Mouse (Mus musculus) layer of hippocampus, postnatal 36 days (tissue): ENCODE measurements around the gene Fxyd7. TPM values are rescaled to one million over a fixed set of nuclear protein-coding genes. Genes with fewer than 3 reads are reported as not detected.

Experiments
- DNase-seq, 2 experiments: peaks; one replicate each; pipeline ENCODE4 v3.0.0; 2022
- total RNA-seq, 2 experiments: library from RNA; stranded (reverse); gene quantifications; 2 replicates each; pipeline ENCODE4 v1.2.3; 2021

The Fxyd7 gene
- total RNA-seq, 2 experiments from 2014 or later: 111 to 125 TPM

- DNase-seq: peak in 1 of 2 experiments; percentile 45
Measured at GRCm38 (mm10) chr7:31050921-31051320, 346 bp downstream of the Fxyd7 start.

GRCm38 (mm10) chr7:31050487-31050886 lies 780 bp downstream of the Fxyd7 start:
- no peak for DNase-seq

DNA sequence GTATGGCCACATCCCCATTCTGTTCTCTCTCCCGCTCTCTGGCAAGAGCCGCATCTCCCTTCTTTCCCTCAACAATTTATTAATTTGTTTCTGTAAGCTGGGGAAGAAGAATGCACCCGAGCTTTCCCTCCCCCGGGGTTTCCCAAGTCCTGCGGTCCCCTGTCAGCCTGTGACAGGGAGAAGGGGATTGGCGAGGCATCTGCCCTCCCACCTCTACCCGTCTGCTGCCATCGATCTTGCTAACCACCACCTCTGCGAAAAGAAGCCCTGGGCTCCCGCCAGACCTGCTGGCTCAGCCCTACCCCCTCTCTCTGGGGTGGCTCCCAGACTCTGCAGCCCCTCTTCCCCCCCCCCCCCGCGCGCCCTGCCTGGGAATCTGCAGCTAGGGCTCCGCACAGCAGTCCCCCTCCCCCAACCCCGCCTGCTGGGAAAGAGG lies 1.4 kb downstream of the Fxyd7 start:
- peak; percentile 33 to 53 for DNase-seq

DNA sequence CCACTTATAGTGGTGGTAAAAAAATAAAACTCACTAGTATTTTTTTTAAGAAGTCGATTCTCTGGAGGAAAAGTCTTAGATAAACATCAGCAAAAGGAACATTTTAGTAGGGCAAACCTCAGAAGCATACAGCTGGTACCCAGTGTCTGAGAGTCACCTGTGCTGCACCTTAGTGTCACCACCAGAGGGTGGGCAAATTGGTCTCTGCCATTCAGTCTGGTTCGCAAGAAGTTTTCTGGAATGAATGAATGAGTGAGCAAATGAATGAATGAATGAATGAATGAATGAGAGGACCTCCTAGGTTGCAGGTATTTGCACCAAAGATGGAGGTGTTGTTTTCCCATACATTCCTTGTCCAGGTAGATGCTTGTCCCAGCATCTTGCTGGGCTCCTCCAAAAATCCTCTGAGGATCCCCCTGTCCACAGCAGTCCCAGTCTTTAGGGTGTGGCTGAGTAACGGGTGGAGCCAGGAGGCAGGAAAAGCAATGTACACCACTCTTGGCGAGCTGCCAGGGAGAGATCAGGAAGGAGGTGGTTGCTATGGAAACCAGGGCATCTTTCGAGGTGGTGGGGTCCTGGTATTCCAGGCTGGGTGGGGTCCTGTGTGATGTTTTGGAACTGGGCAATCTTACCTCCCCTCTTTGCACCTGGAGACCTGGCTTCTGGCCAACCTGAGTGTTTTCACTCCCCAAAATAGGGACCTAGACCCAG lies 2.0 kb downstream of the Fxyd7 start:
- peak in 1 of 2 experiments; percentile 10 for DNase-seq

DNA sequence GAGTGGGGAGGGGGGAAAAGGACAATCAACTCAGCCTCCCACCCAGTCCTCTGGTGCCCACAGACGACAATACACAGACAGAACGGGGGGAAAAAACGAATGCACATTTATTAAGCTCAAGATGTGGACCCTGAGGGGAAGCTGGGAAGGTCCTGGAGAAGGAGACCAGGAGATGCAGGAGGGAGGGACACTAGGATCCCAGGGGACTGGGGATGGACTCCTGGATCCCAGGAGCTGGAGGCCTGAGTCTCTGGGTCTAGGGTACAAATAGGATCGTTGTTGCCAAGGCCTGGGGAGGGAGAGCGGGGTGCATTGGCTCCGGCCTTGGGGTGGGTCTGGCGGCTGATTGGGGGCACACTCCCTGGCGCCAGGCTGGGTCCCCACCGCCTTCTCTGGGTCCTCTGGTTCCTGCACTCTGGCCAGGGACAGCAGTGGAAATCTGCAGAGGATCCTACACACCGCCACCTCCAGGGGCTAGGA lies 8.8 kb downstream of the Fxyd7 start, which contains the start of gene Fxyd5:
Gene Fxyd5 (minus strand): TSS at position 51 of the 480 bp plus-strand sequence.
- no peak for DNase-seq

DNA sequence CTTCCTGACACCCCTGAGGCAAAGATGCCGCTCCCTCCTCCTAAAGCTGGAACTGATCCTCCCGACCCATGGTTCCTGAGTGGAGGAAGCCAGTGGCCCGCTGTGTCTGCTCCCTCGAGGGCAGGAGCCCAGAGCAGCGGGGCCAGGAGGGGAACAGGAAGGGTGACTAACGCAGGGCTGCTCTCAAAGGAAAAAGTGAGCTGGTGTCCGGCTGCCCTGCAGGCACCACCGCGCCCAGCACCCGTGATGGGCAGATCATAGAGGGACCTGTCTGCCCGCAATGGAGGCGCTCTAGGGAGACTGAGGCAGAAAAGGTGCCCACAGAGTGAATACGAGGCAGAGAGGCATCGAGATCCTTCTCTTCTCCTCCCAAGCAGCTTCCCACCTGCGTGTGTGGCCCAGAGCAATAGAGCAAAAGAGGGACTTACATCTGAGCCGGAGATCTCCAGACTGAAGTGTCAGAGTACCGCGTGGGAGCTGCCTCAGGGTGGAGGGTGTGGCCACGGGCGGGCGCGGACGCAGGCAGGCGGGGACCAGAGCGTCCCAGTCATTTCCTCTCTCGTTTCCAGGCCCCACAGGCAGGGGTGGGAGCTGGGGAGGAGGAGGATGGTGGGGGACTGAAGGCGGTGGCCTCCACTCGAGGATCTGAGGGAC lies 9.5 kb downstream of the Fxyd7 start:
- no peak for DNase-seq

- no peak for DNase-seq
Measured at GRCm38 (mm10) chr7:31041023-31041407, 10.3 kb downstream of the Fxyd7 start.

DNA sequence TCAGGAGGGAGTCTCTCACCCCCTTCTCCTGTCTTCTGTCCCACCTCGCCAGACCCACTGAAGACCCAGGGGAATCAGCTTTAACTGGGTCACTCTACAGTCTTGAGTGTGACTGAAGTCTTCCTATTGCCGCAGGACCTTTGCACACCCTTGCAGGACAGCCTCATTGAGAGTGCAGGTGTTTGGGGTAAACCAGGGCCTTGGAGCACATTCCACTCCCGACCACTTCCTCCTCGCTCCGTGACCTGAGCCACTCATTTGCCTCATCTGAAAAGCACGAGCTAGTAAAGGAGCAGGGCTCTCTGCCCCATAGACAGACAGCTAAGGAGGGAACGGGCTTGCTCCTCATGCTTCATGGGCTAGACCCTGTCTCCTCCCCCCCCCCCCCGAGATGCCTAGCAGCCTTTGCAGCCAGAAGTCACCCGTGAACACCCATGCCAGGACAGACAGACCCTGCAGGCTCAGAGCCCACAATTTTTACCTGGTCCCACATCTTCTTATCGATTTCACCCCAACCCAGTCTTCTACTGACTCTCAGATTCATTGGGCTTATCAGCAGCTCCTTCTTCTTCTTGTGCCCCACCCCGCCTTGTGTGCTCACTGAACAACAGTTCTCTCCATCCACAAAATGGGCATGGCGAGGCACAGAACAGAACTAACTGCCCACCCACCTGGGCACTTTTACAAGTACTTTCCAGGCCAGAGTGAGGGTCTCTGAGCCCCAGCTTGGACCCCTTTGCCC lies 10.8 kb downstream of the Fxyd7 start:
- DNase-seq: no peak

- no peak for DNase-seq
Measured at GRCm38 (mm10) chr7:31039011-31039410, 12.3 kb downstream of the Fxyd7 start.

GRCm38 (mm10) chr7:31037675-31038074 lies 13.6 kb downstream of the Fxyd7 start:
- no peak for DNase-seq

DNA sequence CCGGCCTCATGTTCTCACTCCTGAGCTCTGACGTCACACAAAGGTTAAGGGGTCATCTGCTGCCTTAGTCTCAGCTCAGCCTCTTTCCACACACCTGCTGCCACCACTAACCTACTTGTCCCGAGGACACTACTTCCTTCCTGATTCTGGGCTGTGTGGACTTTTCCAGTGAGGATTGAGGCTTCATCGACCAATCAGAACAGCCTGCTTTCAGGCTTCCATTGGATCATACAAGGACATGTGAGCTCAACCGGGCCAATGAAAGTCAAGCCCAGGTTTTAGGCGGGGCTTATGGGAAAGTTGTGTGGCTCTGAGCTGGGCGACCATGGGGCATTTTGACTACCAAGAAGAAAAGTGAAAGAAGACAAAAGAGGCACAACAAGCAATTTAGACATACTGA lies 14.3 kb downstream of the Fxyd7 start:
- no peak for DNase-seq

GRCm38 (mm10) chr7:31035291-31035690 lies 16.0 kb downstream of the Fxyd7 start:
- no peak for DNase-seq

GRCm38 (mm10) chr7:31034789-31035188 lies 16.5 kb downstream of the Fxyd7 start:
- no peak for DNase-seq

GRCm38 (mm10) chr7:31033409-31034165 lies 17.7 kb downstream of the Fxyd7 start:
- no peak for DNase-seq

DNA sequence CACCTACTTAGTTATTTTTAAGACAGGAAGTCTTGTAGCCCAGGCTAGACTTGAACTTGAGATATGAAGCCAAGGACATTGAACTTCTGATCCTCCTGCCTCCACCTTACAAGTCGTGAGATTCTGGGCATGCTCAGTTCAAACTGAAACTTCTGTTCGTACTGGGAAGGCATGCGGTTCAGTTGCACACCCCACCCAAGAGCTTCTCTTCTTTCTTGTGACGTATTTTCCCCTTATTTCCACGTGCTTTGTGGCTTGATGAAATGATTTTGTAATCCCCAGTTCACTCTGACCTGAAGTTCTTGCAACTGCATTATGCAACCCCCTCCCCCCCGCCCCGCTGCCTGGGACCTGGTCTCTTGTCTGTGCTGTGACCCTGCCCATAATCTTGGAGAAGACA lies 19.5 kb downstream of the Fxyd7 start:
- DNase-seq: no peak

- no peak for DNase-seq
Measured at GRCm38 (mm10) chr7:31030717-31031116, 20.6 kb downstream of the Fxyd7 start.

- DNase-seq: no peak
Measured at GRCm38 (mm10) chr7:31028609-31029008, 22.7 kb downstream of the Fxyd7 start.

DNA sequence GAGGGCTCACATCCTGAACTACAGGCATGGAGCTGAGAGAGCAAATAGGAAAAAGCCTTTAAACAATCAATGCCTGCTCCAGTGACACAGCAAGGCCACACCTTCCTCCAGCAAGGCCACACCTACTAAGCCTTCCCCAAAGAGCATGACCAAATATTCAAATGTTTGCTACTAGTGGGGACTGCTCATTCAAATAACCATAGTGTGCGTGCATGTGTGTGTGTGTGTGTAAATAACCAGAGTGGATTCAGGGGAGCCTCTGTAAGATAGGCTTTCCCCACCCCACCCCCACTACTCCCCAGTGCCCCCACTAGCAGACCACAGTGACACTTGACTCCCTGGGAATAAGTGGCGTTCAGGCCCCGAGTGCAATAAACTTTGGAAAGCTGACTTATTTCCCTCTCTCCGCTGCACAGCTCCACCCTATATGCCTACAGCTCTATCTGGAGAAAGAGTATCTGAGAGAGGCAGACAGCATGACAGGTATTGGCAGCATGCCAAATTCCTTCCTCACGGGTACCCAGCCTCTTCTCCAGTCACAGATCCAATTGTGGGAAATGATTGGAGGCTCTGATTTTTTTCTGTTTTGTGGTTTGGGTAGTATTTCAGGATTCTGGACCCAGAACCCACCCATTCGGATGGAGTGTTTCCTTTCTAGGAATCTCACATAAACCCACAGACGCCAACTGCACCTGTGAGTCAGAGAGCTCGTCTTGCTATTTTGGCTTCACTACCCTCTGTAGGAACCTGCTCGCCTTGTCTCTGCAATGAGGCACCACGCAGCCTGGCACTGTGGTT lies 34.0 kb downstream of the Fxyd7 start:
- DNase-seq: peak in 1 of 2 experiments; percentile 16

- DNase-seq: no peak
Measured at GRCm38 (mm10) chr7:31012971-31013370, 38.3 kb downstream of the Fxyd7 start.

DNA sequence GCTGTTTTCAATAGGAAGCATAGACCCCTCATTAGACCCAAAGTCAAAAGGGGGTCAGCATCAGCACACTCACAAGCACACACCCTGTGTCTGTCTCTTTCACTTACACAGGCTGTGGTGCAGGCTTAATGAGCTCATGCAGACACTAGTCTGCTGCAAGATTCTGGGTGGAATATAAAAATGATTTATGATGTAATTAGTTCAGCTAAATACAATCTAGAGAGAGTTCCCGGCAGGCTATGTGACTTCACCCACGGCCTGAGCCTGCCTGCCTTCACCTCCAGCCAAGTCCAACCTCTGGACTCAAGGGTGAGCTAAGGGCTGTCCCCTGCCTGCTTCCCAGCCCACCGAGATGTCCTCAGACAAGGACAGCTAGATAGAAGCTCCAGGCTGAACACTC lies 42.4 kb downstream of the Fxyd7 start:
- no peak for DNase-seq

DNA sequence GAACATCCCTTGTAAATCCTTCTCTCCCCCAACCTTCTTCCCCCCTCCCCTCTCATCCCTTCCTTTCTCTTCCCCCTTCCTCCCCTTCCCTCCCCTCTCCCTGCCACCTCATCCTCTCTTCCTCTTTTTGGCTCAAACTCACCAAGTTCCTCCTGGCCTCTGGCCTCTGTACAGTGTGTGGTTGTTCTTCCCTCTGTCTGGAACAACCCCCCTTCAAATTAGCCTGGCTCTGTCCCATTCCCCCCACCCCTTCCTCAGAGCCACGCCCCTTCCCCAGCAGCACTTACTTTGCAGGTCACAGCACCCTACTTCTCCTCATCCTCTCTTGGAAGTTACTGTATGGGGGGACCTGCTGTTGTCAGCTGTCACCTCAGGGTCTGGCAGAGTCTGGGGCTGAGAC lies 43.1 kb downstream of the Fxyd7 start:
- DNase-seq: no peak

- no peak for DNase-seq
Measured at GRCm38 (mm10) chr7:31007775-31008174, 43.5 kb downstream of the Fxyd7 start.
